Mouse (Mus musculus): ENCODE data around the gene Olfr69.
"Not testable (repeated sequence)": the region's sequence is repeated elsewhere in the genome, so short reads cannot be mapped to it uniquely, and the experiment has no call there.

Gene Olfr69

GRCm38 (mm10) chr7:103771494-103771893 is at the start of gene Olfr69:
Gene Olfr69 (minus strand): TSS chr7:103771594.
- no peak for DNase-seq (ENCODE audit: low read depth, low spot score)

- not testable (repeated sequence) for DNase-seq (ENCODE audit: low read depth, low spot score)
Measured at GRCm38 (mm10) chr7:103815085-103815484, 43.7 kb upstream of the Olfr69 start.

GRCm38 (mm10) chr7:103813766-103814165 is 42.4 kb upstream of the Olfr69 start, which contains the start of gene Hbb-bt:
Gene Hbb-bt (minus strand): TSS chr7:103813996.
- DNase-seq (ENCODE audit: low read depth, low spot score) = peak; percentile 27

DNA sequence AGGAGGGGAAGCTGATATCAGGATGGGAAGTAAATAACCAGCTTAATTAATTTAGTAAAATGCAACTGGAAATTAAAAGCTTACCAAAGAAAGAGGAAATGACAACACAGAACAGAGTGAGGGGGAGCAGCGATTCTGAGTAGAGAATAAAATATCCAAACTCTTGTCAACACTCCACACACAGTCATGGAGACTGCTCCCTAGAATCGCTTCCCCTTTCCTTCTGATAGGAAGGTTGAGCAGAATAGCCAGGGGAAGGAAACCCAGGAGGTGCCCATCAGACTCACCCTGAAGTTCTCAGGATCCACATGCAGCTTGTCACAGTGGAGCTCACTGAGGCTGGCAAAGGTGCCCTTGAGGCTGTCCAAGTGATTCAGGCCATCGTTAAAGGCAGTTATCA is 41.8 kb upstream of the Olfr69 start:
- DNase-seq (ENCODE audit: low read depth, low spot score) = not testable (repeated sequence)

DNA sequence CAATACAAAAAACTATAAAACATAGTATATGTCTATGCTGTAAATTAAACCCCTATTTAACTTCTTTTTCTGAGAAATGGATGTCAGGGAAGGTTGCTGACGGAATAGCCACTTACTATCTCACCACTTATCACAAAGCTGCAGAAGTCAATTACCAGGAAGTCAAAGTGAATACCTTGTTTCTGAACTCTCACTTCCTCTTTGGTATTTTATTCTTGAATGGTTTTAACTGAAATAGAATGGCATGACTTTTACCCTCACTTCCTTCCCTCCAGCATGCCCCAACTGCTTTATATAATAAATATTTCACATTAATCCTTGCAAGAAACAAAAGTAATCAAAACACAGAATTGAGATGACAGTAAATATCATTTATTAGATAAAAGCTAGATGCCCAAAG is 40.8 kb upstream of the Olfr69 start:
- DNase-seq (ENCODE audit: low read depth, low spot score) = no peak

DNA sequence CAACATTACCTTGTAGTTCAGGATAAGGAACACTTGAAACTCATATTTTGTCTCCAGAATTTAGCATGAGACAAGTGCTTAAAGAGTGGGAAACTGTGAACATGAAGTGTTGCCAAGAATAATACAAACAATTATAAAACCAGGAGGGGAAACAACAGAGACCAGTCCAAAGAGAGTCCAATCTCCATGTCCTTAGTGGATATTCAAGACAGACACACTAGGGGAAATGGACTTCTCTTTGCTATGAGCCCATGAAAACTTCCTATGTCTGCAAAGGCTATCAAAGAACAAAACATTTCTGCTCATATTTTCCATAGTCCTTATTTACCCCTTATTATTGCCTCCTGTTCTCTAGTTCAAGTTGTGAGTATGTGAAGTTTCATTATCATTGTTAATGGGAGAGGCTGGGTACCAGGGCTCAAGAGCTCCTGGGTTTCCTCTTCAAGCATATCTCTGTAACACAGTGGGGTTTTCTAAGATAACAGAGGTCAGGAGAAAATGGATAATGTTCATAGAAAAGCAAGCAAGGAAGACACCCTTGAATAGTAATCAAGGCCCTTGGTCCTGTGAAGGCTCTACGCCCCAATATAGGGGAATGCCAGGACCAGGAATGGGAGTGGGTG is 39.9 kb upstream of the Olfr69 start:
- DNase-seq (ENCODE audit: low read depth, low spot score) = no peak

DNA sequence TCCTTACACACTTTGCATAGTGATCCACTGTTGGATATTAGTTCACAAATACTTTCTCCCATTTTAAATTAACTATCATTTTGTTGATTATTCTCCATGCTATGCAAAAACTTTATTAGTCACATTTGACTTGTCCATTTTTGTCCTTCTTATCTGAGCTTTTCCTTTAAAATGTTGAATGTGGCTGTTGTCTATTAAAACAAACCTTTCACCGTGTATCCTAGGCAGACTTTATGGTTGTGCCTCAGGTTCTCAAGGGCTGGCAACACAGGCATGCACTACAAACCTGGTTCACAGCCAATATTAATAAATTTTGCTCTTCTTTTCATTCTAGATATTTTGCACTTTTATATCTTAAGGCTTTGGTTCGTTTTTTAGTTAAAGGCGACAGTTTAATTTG is 39.4 kb upstream of the Olfr69 start:
- no peak for DNase-seq (ENCODE audit: low read depth, low spot score)

- no peak for DNase-seq (ENCODE audit: low read depth, low spot score)
Measured at GRCm38 (mm10) chr7:103810296-103810695, 38.9 kb upstream of the Olfr69 start.

GRCm38 (mm10) chr7:103809801-103810155 is 38.4 kb upstream of the Olfr69 start:
- DNase-seq (ENCODE audit: low read depth, low spot score) = no peak

- no peak for DNase-seq (ENCODE audit: low read depth, low spot score)
Measured at GRCm38 (mm10) chr7:103808971-103809800, 37.8 kb upstream of the Olfr69 start.

DNA sequence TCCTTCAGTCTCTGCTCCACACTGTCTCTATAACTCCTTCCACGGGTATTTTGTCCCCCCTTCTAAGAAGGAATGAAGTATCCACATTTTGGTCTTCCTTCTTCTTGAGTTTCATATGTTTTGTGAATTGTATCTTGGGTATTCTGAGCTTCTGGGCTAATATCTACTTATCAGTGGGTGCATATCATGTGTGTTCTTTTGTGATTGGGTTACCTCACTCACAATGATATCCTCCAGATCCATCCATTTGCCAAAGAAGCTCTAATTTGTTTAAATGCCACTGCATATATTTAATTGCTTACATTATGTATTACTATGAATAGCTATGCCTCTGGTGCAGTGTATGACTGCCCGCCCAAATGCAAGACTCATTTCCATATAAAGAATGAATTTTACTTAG is 36.7 kb upstream of the Olfr69 start:
- not testable (repeated sequence) for DNase-seq (ENCODE audit: low read depth, low spot score)

- DNase-seq (ENCODE audit: low read depth, low spot score) = no peak
Measured at GRCm38 (mm10) chr7:103806856-103807255, 35.5 kb upstream of the Olfr69 start.

DNA sequence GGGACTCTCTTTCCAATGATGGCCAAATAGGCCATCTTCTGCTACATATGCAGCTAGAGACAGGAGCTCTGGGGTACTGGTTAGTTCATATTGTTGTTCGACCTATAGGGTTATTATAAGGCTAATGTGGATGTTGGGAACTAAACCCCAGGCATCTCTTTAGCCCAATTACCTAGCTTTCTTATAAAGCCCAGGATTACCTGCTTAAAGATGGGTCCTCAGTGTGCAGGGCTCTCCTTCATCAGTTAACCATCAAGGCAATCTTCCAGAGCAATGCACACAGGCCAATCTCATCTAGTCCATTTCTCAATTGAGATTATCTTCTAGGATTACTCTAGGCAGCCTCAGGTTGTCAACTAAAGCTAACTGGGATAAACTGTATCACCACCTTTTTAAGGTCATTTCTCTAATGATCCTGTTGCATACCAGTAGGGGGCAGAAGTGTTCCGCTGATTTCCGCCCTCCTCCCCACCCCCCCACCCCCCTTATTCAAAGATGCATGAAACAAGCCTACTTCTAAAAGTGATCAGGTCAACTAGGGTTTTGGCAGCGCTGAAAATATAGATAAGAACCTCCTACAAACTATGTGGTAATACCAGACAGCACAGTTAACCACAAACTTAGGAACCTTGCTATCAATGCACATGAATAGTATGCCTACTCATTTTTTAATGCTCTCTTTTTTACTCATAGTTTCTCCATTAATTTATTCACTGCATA is 21.4 kb upstream of the Olfr69 start:
- no peak for DNase-seq (ENCODE audit: low read depth, low spot score)

DNA sequence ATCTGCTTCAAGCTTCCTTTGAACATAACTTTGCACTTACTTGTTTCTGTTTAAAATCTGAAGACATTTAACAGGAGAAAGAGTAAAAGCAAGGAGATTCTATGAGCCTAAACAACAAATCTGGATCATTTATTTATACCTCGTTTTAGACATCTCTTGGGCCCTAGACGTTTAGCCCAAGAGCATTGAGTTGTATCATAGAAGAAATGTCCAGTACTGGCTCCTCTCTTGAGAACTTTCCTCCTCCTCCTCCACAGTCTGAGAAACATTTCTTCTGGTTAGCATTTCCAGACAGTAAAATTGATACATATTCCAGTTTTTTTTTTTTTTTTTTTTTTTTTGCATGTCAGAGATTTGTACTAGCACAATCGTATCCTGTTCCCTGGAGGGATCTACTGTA is 20.3 kb upstream of the Olfr69 start, which contains the start of gene Olfr67:
Olfr67 (minus strand) TSS at position 101 of the 400 bp plus-strand sequence.
- no peak for DNase-seq (ENCODE audit: low read depth, low spot score)

DNA sequence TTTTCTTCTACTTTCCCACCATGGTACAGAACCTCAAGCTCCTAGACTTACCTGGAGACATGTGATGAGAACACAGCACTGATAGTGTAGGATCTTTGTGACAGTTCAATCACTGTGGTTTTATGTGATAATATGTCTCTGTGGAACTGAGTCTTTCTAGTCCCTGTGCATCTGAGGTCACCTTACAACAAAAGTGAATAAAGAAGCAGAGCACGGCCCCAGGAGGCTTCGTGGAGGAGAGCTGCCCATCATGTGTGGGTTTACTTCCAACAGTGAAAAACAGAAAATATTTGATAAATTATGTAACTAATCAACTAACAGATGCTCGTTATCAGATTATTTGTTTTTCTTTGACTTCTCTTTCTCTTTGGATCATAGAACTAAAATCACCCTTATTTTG is 8.2 kb upstream of the Olfr69 start, which contains the start of gene Olfr68:
Olfr68 (minus strand) TSS at position 101 of the 400 bp plus-strand sequence.
- DNase-seq (ENCODE audit: low read depth, low spot score) = no peak

DNA sequence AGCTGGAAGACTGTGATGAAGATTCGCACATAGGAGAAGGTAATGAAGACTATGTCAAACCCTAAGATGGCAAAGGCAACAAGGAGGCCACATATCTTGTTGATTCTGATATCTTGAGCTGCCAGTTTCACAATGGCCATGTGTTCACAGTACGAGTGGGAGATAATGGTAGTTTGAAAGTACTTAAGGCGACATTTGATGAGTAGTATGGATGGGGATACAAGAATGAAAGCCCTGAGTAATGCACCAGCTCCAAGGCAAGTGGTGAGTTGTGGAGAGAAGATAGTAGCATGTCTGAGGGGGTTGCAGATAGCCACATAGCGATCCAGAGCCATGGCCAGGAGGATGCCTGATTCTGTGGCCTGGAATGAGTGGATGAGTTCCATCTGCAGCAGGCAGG is 6.3 kb upstream of the Olfr69 start:
- not testable (repeated sequence) for DNase-seq (ENCODE audit: low read depth, low spot score)

DNA sequence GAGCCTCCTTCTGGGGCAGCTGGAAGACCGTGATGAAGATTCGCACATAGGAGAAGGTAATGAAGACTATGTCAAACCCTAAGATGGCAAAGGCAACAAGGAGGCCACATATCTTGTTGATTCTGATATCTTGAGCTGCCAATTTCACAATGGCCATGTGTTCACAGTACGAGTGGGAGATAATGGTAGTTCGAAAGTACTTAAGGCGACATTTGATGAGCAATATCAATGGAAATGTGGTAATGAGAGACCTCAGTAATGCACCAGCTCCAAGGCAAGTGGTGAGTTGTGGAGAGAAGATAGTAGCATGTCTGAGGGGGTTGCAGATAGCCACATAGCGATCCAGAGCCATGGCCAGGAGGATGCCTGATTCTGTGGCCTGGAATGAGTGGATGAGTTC is 3.7 kb downstream of the Olfr69 start:
- not testable (repeated sequence) for DNase-seq (ENCODE audit: low read depth, low spot score)

GRCm38 (mm10) chr7:103762212-103762611 is 9.2 kb downstream of the Olfr69 start:
- not testable (repeated sequence) for DNase-seq (ENCODE audit: low read depth, low spot score)

GRCm38 (mm10) chr7:103757233-103757632 is 14.2 kb downstream of the Olfr69 start, which contains the start of gene Olfr630:
Gene Olfr630 (minus strand): TSS chr7:103757333.
- no peak for DNase-seq (ENCODE audit: low read depth, low spot score)

DNA sequence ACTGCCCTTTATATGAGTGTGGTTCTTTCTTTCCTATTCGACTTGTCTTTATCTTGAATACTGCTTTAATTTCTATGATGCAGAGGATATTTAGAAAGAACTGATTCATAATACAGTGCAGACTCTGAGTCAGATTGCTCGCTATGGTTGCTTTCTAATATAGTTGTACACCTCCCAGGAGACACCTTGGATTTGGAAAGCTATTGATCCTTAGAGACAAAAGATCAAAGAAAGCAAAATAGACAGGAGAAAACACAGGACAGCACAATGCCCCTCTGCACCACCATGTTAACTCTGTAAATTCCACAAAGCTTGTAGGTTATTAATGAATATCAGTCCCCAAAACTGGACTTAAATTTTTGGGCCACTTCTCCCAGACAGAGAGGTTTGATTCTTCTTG is 26.6 kb downstream of the Olfr69 start, which contains the start of gene Olfr629:
Olfr629 (minus strand) TSS at position 101 of the 400 bp plus-strand sequence.
- DNase-seq (ENCODE audit: low read depth, low spot score) = no peak

DNA sequence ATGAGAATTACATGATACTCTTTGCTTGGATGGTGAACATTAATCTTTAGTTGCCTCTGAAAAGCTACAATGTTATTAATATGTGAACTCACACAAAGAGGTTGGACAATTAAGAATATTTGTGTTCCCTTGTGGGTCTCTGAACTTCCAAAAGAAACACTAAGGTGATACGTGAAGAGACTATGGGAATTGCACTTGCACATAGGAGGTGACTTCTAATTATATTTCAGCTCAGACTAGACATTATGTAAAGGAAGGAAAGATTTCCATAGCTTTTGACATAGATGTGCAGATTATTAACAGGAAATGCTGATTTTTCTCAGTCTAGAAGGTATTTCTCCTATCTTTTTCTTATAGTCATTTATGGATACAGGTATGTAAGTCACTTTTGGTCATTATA is 41.3 kb downstream of the Olfr69 start, which contains the start of gene Olfr628:
Olfr628 (plus strand) TSS at position 301 of the 400 bp plus-strand sequence.
- DNase-seq (ENCODE audit: low read depth, low spot score) = no peak

DNA sequence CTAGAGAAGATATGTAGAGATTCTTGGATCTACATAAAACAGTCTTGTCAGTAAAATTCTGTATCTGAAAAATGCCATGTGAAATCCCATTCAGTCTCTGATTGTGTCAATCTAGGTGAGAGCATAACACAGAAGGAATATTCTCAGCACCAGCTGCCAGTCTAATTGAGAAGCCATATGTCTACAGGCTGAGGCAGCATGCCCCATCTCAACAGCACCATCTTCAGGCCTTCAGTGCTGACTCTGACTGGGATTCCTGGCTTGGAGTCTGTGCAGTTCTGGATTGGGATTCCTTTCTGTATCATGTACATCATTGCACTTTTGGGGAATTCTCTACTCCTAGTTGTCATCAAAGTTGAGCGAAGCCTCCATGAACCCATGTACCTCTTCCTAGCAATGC is 55.0 kb downstream of the Olfr69 start:
- DNase-seq (ENCODE audit: low read depth, low spot score) = not testable (repeated sequence)

All from skeletal muscle tissue, adult 2 months (tissue).